Mouse (Mus musculus) limb, embryonic 15.5 days (tissue): ENCODE measurements around the gene Klhl3. TPM values are rescaled to one million over a fixed set of nuclear protein-coding genes. Genes with fewer than 3 reads are reported as not detected.

Experiments used
- ATAC-seq: fragments of 200-750 bp; cut with Nextera tagmentation; 2 replicates; pipeline ENCODE4 v1.8.0; 2017; ENCODE audit warnings: low read depth, moderate TSS enrichment; ENCODE audit not compliant: insufficient number of reproducible peaks, low FRiP score, low TSS enrichment
- H3K27ac ChIP-seq: fragments of 300-500 bp; sonication (generic); 2 replicates; pipeline ENCODE4 v1.5.1; 2015; ENCODE audit warnings: moderate library complexity, mild to moderate bottlenecking, inconsistent platforms
- H3K27me3 ChIP-seq: fragments of 300-500 bp; sonication (generic); 2 replicates; pipeline ENCODE4 v1.6.1; 2015; ENCODE audit warnings: inconsistent platforms
- H3K36me3 ChIP-seq: fragments of 300-500 bp; sonication (generic); 2 replicates; pipeline ENCODE4 v1.6.1; 2015; ENCODE audit warnings: inconsistent platforms
- H3K4me1 ChIP-seq: fragments of 300-500 bp; sonication (generic); 2 replicates; pipeline ENCODE4 v1.6.1; 2015; ENCODE audit warnings: inconsistent platforms
- H3K4me2 ChIP-seq: fragments of 300-500 bp; sonication (generic); 2 replicates; pipeline ENCODE4 v1.6.1; 2015; ENCODE audit warnings: mild to moderate bottlenecking, inconsistent platforms
- H3K4me3 ChIP-seq: fragments of 300-500 bp; sonication (generic); 2 replicates; pipeline ENCODE4 v1.5.1; 2015; ENCODE audit warnings: mild to moderate bottlenecking, inconsistent platforms
- H3K9ac ChIP-seq: fragments of 300-500 bp; sonication (generic); 2 replicates; pipeline ENCODE4 v1.6.1; 2015; ENCODE audit warnings: inconsistent platforms
- H3K9me3 ChIP-seq: fragments of 300-500 bp; sonication (generic); 2 replicates; pipeline ENCODE4 v1.6.1; 2016; ENCODE audit warnings: inconsistent platforms
- WGBS: fragments of 180-500 bp; shearing (Covaris S2); methylation state at CpG from one replicate; pipeline ENCODE4 v1.1.7; 2015; 5-methylcytosine and 5-hydroxymethylcytosine counted together
- polyA plus RNA-seq: library from polyadenylated mRNA; unstranded; fragments of >200 nt; fragmentation: Nextera tagmentation; extraction: Ambion mirVana; gene quantifications from 2 replicates; pipeline ENCODE4 v1.2.1, GENCODE M21; 2015

Klhl3 gene
- polyA plus RNA-seq, 1 experiment from 2014 or later: 2.8 TPM

DNA sequence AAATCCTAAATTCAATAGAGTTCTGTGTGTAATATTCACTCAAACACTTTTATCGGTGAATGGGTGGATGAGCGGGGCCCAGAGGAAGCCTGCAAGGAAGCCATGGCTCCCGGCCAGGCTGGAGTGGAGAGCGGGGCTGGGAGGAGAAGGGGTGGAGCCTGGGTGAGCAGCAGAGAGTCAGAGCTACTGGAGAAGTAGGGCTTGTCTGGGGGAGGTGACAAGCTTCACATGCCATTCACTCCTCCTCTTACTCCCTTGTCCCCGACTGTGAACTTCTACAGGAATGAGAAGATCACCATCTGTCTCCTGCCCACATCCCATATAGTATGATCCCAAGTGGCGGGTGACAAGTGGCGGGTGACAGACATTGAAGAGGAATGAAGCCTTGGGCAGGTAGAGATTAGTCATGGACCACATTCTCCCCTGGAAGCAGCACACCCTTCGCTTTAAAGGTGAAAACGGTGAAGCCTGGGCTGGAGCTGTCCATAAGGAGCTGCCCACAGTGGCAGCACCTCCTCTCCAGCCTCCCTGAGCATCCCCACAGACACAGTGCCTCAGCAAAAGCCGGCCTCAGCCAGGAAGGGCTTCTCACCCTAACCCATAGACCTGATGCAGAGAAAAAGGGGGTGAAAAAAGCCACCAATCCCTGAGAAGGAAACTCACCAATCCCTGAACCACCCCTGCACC is 77.8 kb downstream of the Klhl3 start:
- Histone ChIP-seq H3K9me3 (no peaks in the 10 kb centered on the region), H3K27ac (no peak overlapping the region), H3K27me3 (no peaks in the 10 kb centered on the region), H3K4me3 (no peak overlapping the region), H3K36me3 (no peaks in the 10 kb centered on the region), H3K4me1 (peaks cover 18% of the 10 kb centered on the region), H3K9ac (no peak overlapping the region), H3K4me2 (no peak overlapping the region)
- WGBS: 40% methylated on average over 10 of the region's 10 CpGs
- peak; percentile 77; the same call in 1 of the 2 replicates for ATAC-seq

DNA sequence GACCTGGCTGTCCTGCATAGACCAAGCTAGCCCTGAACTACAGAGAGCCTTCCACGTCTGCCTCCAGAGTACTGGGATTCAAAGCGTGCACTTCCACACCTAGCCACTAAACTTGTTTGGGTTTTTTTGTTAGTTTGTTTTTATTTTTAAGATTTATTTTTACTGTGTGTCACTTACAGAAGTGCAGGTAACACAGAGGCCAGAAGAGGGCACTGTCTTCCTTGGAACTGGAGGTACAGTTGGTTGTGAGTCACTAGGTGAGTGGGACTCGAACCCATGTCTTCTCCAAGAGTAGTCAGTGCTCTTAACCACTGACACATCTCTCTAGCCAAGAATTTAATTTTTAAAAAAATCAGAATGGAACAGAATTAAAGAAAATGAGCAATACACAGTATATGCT is 78.4 kb downstream of the Klhl3 start:
- H3K4me3 ChIP-seq: no peak overlapping the region
- no peaks in the 10 kb centered on the region for H3K9me3 ChIP-seq
- no peak for ATAC-seq
- 86% methylated on average over 3 of the region's 3 CpGs for WGBS
- no peaks in the 10 kb centered on the region for H3K27me3 ChIP-seq
- H3K27ac ChIP-seq: no peak overlapping the region
- H3K9ac ChIP-seq: no peak overlapping the region
- H3K36me3 ChIP-seq: 0 out of 2 replicates have a peak, but pooled peaks cover 2% of the 10 kb centered on the region
- no peak overlapping the region for H3K4me2 ChIP-seq
- H3K4me1 ChIP-seq: peaks cover 21% of the 10 kb centered on the region

DNA sequence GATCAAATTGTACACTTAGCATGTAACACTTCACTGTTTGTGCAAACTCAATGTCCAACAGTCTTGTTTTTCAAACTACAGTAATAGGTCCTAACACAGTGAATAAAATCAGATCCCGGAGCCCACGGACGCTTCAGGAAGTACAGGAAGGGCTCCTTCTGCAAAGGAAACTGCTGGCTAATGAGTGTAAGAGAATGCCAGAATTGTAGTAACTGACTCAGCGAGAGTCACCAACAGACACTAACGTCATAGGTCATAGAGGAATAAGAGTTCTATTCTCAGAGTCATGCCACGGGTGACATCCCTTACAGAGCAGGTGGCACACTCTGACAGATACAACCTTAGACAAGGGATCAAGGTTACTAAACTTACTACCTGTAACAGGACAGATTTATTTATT is 78.9 kb downstream of the Klhl3 start:
- Histone ChIP-seq H3K27me3 (no peaks in the 10 kb centered on the region), H3K9me3 (no peaks in the 10 kb centered on the region), H3K27ac (no peak overlapping the region), H3K4me3 (no peak overlapping the region), H3K36me3 (0 out of 2 replicates have a peak, but pooled peaks cover 3% of the 10 kb centered on the region), H3K4me2 (no peak overlapping the region), H3K9ac (no peak overlapping the region), H3K4me1 (peaks cover 22% of the 10 kb centered on the region)
- ATAC-seq: no peak
- 81% methylated on average over 6 of the region's 6 CpGs for whole genome bisulfite sequencing

DNA sequence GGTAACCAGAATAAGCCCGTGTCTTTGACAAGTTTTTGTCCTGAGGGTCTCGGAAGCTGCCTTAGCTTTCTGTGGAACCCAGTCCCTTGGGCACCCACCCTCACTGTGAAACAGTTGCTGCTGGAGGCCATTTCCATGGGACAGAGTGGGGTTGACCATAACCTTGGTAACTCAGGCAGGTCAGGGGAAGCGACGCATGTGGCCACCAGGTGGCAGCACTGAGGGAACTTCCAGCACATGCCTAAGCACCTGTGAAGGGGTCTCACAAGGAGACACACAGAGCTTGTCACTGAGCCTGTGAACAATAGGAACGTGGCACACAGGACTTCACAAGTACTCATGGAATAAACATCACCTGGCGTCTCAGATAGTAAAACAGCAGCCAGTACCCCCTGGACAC is 81.6 kb downstream of the Klhl3 start:
- H3K27ac ChIP-seq: no peak overlapping the region
- no peak for ATAC-seq
- H3K36me3 ChIP-seq: 0 out of 2 replicates have a peak, but pooled peaks cover 3% of the 10 kb centered on the region
- peaks cover 19% of the 10 kb centered on the region for H3K4me1 ChIP-seq
- WGBS: 51% methylated on average over 6 of the region's 6 CpGs
- no peak overlapping the region for H3K9ac ChIP-seq
- H3K4me2 ChIP-seq: no peak overlapping the region
- H3K9me3 ChIP-seq: no peaks in the 10 kb centered on the region
- H3K4me3 ChIP-seq: no peak overlapping the region
- no peaks in the 10 kb centered on the region for H3K27me3 ChIP-seq

DNA sequence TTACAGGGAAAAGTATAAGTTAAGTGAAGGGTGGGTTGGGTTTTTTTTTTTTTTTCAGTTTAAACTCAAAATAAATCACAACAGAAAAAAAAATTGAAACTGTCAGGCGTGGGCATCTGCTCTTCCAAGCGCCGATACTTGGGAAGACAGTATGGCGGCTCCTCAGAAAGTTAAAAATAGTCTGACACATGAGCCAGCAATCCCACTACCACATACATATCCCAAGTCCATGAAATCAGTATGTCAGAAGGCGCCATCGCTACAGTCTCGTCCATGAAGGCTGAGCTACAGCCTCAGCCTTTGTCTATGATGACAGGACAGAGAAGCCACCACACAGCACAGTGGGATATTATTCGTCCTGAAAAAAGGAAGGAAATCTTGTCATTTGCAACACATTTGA is 86.3 kb downstream of the Klhl3 start:
- H3K9ac ChIP-seq: no peak overlapping the region
- WGBS: 87% methylated on average over 8 of the region's 8 CpGs
- H3K4me1 ChIP-seq: 0 out of 2 replicates have a peak, but pooled peaks cover 4% of the 10 kb centered on the region
- no peaks in the 10 kb centered on the region for H3K9me3 ChIP-seq
- H3K36me3 ChIP-seq: peaks cover 3% of the 10 kb centered on the region; the same call in 1 of the 2 replicates
- ATAC-seq: no peak
- H3K27me3 ChIP-seq: no peaks in the 10 kb centered on the region
- no peak overlapping the region for H3K4me3 ChIP-seq
- H3K27ac ChIP-seq: no peak overlapping the region
- no peak overlapping the region for H3K4me2 ChIP-seq

DNA sequence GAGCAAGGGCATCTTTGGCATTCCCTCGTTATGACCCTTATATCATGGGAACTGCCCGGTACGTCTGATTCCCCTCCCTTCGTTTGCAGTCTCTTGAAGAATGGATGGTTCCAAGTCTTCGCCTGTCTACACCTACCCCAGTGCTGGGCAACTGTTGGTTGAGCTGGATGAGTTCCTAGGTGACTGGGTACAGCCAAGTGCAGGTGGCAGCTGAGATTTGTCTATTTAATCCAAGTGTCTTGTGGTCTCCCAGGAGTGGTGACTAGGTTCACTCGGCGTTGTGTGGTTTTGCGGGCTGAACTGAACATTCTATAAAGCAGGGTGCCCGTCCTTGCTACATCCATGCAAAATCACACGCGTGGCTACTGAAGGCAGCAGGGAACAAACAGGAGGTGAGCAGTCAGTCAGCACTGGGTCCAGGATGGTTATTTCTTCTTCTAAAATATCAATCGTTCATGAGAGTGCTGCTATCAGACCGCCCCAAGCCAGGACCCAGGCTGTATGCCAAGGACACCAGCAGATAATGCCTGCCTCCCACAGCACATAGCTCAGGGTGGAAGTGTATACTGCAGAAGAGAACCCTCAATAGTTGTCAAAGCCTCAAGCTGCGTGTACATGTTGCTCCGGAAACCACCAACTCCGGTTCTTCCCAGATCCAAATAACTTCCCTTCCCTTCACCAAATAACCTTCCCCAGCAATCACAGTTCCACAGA is 87.5 kb downstream of the Klhl3 start:
- WGBS: 88% methylated on average over 16 of the region's 16 CpGs
- Histone ChIP-seq H3K4me1 (0 out of 2 replicates have a peak, but pooled peaks cover 4% of the 10 kb centered on the region), H3K4me2 (no peak overlapping the region), H3K36me3 (peaks cover 3% of the 10 kb centered on the region; the same call in 1 of the 2 replicates), H3K27ac (no peak overlapping the region), H3K4me3 (no peak overlapping the region), H3K9me3 (no peaks in the 10 kb centered on the region), H3K27me3 (no peaks in the 10 kb centered on the region), H3K9ac (no peak overlapping the region)
- no peak for ATAC-seq

DNA sequence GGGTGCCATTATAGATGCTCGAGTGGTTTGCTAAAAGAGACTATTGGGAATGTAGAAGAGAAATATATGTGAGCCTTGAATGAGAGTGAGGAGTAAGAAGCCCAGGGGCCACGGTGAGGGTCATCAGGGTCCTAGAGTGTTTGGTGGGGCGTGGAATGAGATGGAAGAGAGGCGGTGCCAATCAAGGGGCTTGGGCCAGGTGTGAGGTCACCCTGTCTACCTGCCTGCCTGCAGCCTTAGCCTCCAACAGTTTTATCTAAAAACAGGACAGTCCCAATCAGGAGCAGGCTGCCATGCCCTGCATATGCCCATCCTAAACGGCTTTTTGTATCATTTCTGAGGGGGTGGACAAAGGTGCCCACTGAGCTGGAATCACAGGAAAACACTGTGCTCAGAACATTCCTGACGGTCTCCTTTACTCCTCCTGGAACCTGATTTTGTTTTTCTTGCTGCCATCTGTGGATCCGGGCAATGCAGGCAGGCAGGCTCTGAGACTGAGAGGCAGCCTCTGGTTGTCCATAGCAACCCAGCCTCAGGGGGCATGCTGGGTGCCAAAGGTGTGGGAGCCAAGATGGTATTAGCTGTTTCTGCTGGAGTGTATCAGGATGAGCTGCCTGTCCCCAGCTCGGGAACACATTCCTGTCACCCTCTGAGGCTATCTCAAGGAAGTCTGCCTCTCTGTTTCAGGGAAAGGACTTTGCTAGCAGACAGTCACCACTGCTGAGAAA is 89.5 kb downstream of the Klhl3 start:
- no peak for ATAC-seq
- Histone ChIP-seq H3K27ac (no peak overlapping the region), H3K9me3 (no peaks in the 10 kb centered on the region), H3K4me3 (no peak overlapping the region), H3K9ac (no peak overlapping the region), H3K4me2 (no peak overlapping the region), H3K36me3 (peaks cover 4% of the 10 kb centered on the region; the same call in 1 of the 2 replicates), H3K4me1 (no peaks in the 10 kb centered on the region), H3K27me3 (no peaks in the 10 kb centered on the region)
- 63% methylated on average over 8 of the region's 8 CpGs for WGBS

DNA sequence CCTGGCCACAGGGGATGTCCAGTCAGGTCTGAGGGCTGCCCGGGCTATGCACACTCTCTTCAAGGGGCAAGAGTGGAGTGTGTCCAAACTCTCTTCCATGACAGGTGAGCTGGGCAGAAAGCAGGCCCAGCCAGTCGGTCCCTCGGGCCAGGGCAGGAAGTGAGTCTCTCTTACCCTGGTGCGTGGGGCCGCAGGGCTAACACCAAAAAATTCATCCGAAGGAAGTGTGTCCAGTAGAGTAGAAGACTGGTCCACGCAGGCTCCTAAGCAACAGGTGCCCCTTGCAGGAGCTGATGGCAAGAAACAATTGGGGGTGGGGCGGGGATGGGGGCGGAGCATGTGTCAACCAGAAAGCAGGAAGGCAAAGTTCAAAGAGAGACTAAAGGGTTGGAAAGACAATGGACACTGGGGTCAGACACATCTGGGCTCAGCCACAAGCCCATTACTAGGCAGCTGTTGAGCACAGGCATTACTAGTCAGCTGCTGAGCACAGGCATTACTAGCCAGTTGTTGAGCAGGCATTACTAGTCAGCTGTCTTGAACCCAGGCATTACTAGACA is 90.3 kb downstream of the Klhl3 start:
- peaks cover 5% of the 10 kb centered on the region; the same call in 1 of the 2 replicates for H3K36me3 ChIP-seq

DNA sequence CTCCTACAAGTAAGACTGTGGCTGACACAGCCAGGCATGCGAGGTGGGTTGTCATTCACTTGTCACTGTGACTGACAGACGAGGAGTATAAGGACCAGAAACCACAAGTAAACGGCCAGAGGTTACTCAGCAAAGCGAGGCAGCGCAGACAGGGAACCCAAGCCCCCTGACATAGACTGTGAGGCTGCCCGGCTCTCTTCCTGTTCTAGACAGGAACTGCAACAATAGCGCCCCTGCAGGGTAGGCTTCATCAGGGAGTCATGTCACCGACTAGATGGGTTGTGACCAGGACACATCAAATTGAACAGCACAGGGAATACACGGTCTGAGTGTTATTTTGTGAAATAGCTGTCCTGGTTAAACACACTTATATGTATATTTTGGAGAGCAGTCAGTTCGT is 93.0 kb downstream of the Klhl3 start:
- no peak for ATAC-seq
- Histone ChIP-seq H3K27me3 (no peaks in the 10 kb centered on the region), H3K9me3 (no peaks in the 10 kb centered on the region)

More for the DNA sequence above, 90.3 kb downstream of the Klhl3 start:
- no peak overlapping the region for H3K27ac ChIP-seq
- no peak overlapping the region for H3K9ac ChIP-seq
- no peaks in the 10 kb centered on the region for H3K9me3 ChIP-seq
- no peak for ATAC-seq
- H3K4me1 ChIP-seq: no peaks in the 10 kb centered on the region
- H3K27me3 ChIP-seq: no peaks in the 10 kb centered on the region
- 75% methylated on average over 9 of the region's 9 CpGs for WGBS
- no peak overlapping the region for H3K4me2 ChIP-seq
- H3K4me3 ChIP-seq: no peak overlapping the region

DNA sequence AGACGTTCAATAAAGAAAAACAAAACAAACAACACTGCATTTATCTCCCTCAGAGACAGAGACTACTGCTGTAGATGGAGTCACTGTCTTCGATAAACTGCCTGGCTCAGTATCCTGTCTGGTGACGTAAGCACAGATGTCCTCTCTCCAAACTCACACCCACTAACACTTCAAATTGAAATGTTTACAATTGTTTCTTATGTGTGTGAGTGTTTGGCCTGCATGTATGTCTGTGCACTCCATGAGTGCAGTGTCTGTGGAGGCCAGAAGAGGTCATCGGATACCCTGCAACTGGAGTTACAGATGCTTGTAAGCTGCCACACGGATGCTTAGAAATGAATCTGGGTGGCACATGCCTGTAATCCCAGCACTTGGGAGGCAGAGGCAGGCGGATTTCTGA is 96.1 kb downstream of the Klhl3 start:
- Histone ChIP-seq H3K4me1 (no peaks in the 10 kb centered on the region), H3K4me3 (no peak overlapping the region), H3K9ac (no peak overlapping the region), H3K9me3 (no peaks in the 10 kb centered on the region), H3K36me3 (peaks cover 5% of the 10 kb centered on the region; the same call in 1 of the 2 replicates), H3K27me3 (no peaks in the 10 kb centered on the region), H3K4me2 (no peak overlapping the region), H3K27ac (no peak overlapping the region)
- ATAC-seq: no peak
- WGBS: 82% methylated on average over 6 of the region's 6 CpGs

More for the DNA sequence above, 93.0 kb downstream of the Klhl3 start:
- H3K4me2 ChIP-seq: no peak overlapping the region
- peaks cover 5% of the 10 kb centered on the region; the same call in 1 of the 2 replicates for H3K36me3 ChIP-seq
- H3K9ac ChIP-seq: no peak overlapping the region
- 81% methylated on average over 10 of the region's 10 CpGs for WGBS
- no peak overlapping the region for H3K4me3 ChIP-seq
- no peak overlapping the region for H3K27ac ChIP-seq
- H3K4me1 ChIP-seq: no peaks in the 10 kb centered on the region

DNA sequence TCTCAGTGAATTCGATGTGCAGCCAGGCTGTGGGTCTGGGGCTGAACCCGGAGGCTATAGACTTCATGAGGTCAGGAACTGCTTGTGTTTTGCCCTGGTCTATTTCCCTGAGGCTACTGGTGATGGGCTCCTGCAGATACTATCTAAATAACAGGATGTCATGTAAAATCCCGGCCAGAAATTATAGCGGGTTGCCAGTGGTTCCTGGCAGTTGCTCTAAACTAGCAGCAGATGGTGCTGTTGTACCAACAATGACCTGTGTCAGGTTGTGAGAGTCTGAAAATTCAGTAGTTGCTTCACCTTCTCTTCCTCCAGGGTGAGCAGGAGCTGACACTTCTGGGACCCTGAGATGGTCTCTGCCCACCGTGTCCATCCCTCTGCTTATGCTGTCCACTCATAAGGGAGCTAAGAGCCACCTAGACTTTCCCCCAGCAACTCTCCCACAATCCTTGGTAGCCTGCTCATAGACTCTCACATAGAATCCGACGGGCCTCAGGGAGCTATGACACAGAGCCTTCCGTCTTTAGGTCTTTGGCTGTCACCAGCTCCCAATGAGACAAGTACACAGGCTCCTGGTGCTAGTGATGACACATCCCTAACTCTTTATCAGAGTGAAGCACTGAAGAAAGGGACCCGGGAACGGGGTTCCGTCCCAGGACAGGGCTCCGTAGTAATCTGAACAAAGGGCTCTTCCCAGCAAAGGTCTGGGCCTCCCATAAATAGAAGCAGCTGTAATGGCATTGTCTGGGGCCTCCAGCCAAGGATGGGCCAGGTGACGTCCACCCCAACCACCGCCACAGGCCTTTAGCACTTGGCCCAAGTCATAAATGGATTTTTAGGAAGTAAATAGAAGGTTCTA is 101.1 kb downstream of the Klhl3 start:
- 59% methylated on average over 14 of the region's 14 CpGs for WGBS
- no peak overlapping the region for H3K4me3 ChIP-seq
- no peaks in the 10 kb centered on the region for H3K9me3 ChIP-seq
- H3K27ac ChIP-seq: no peak overlapping the region
- H3K4me2 ChIP-seq: no peak overlapping the region
- H3K27me3 ChIP-seq: no peaks in the 10 kb centered on the region
- 0 out of 2 replicates have a peak, but pooled peaks cover 2% of the 10 kb centered on the region for H3K4me1 ChIP-seq
- no peak for ATAC-seq
- no peak overlapping the region for H3K9ac ChIP-seq
- no peaks in the 10 kb centered on the region for H3K36me3 ChIP-seq
